Mouse (Mus musculus) ovary, adult 18-20 months (tissue): Measurements from ENCODE around the gene Olfr789.

Experiments used
- DNase-seq: peaks from one replicate; pipeline ENCODE4 v3.0.0; 2022; ENCODE audit warnings: low spot score, mixed read lengths

Olfr789 gene

DNA sequence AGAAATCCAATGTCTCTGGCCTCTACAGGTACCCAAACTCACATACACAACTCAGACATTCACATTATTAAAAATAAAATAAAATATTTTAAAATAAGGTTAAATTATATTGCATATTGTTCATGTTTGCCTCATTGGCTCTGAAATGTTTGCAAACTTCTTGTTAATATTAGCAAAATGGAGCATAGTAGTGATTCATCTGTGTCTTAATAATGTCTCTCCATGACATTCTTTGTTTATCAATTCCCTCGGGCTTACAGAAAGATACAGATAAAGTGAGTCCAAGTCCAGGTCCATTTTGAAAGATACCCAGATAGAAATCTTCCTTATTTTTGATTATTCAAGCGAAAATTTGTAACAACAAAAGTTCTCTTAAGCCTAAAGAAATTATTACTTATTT is at the start of gene Olfr789:
Olfr789 (plus strand) TSS at position 301 of the 400 bp plus-strand sequence.
- no peak for DNase-seq

DNA sequence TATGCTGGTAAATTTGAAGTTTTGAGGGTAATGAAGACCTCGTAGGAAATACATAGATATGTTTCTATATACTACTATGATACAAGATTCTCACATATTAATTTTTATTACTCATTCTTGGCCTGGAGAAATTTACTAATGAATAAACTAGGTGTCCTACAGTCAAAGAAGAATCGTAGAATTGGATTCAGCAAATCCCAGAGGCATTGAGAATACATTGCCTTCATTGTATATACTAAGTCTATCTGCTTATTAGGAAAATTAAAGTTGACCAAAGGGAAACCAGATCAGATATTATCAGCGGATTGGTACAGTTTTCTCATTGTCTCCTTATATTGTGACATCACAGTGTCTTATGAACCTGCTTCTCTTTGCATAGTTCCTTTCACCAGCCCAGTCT is 23.0 kb upstream of the Olfr789 start, which contains the start of gene Olfr787:
Olfr787 (plus strand) TSS at position 301 of the 400 bp plus-strand sequence.
- no peak for DNase-seq

DNA sequence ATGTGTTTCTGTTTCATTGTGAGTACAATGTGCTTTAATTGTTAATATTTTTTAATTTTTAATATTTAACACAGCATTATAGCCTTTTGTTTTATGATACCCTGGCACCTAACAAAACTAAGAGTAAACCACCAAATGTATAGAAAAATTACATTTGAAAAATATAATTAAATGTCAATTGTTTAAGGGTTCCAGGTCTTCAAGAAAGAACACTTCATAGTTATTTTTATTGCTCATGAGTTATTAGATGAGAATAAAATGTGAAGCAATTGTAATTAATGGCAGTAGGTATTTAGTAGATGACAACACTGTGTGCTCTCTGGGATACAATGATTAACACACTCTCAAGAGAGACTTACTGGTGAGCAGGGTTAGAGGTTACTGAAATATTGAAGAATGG is 13.9 kb upstream of the Olfr789 start, which contains the start of gene Olfr788:
Olfr788 (plus strand) TSS at position 301 of the 400 bp plus-strand sequence.
- no peak for DNase-seq

DNA sequence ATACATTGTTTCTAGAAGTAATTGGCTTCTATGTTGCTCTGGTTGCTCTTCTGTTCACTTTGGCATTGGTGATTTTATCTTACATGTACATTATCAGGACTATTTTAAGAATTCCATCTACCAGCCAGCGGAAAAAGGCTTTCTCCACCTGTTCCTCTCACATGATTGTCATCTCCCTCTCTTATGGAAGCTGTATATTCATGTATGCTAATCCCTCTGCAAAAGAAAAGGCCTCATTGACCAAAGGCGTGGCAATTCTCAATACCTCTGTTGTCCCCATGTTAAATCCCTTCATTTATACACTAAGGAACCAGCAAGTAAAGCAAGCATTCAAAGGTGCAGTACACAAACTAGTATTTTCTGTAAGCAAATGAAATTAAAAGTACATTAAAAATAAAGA is 11.3 kb upstream of the Olfr789 start:
- no peak for DNase-seq

DNA sequence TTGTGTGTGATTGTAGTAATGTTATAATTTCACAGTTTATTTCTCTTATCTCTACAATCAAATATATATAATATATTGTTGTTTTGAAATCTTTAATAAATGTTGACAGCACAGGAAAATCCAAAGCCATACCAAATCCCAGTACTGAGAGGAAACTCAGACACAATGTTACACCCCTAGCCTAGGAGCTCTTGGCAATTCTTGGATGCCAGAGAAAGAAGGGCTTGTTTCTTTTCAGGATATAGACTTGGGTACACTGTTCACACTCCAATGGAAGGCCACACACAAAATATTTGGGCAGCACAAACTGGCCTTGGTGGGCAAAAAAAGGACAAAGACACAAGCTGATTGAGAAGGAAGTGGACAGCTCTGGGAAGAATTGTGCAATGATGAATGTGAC is 10.8 kb upstream of the Olfr789 start:
- DNase-seq = no peak

DNA sequence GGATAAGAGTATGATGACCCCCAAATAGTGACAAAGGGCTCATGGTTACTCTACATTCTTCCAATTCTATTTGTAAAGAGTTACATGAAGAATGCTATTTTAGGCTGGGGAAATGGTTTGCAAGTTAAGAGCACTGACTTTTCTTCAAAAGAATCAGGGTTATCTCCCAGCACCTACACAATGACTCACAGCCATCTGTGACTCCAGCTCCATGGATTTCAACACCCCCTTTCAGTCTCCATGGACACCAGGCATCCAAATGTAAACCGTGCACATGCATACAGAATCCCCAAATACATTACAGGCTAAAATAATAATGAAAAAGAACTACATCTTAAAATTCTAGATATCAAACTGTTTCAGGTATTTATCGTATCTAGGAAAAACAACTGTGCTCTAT is 5.5 kb downstream of the Olfr789 start:
- no peak for DNase-seq

DNA sequence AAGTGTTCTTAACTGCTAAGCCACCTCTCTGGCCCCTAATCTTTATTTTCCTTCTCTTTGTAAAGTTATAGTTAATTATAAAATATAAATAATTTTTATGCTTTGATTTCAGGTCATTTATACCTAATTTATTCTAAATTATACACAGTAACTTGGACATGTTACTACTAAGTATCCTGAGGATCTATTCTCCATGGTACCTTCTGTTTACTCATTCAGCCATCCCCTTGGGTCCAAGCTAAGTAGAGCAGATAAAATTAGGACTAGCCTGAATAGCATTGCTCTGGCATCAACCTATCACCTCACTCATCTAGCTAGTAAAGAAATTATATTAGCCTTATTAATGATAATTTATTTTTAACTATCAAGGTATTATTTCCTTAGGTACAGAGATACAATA is 13.6 kb downstream of the Olfr789 start, which contains the start of gene Olfr790:
Olfr790 (plus strand) TSS at position 301 of the 400 bp plus-strand sequence.
- DNase-seq = no peak

DNA sequence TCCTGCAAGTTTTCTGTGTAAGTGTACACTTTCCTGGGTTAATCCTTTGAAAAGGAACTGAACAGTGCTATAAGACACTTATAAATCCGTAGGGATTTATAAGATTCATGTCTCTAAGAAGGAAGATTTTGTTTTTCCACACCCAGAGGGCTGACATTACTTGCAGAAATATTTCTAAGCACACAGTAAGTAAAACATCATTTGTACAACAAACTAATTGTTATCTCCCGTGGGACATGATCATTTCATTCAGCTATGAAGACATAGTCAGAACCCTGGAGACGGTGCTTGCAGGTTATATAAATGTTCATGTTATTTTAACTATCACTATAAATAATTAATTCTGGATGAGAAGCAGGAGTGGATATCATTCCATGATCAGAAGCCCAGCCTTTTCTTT is 36.9 kb downstream of the Olfr789 start, which contains the start of gene Olfr791:
Olfr791 (plus strand) TSS at position 301 of the 400 bp plus-strand sequence.
- no peak for DNase-seq

DNA sequence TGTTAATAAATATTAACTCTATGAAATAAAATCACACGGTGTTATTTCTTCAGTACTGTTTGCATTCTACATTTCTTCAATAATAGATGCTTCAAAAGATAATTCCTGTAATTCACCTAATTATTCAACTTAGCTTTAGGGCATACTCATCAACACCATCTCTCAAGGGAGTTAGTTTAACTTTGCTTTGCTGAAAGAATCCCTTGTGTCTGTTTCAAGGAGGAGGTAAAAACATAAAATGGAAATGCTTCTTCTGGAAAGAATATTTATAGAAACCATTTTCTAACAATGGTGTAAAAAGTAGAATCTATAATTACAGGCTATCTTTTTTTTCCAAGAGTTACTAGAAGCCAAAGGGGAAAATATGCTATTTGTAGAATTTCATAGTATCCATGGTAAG is 54.3 kb downstream of the Olfr789 start, which contains the start of gene Olfr792:
Olfr792 (plus strand) TSS at position 301 of the 400 bp plus-strand sequence.
- DNase-seq = no peak
